Mouse (Mus musculus): ENCODE data around the gene Eif2b5. TPM values are rescaled to one million over a fixed set of nuclear protein-coding genes. Genes with fewer than 3 reads are reported as not detected.
"Not testable (repeated sequence)": the region's sequence is repeated elsewhere in the genome, so short reads cannot be mapped to it uniquely, and the experiment has no call there.

The Eif2b5 gene
- polyA plus RNA-seq, 1 experiment from 2014 or later: 97.4 TPM

GRCm38 (mm10) chr16:20474211-20474610, 24.4 kb upstream of the Eif2b5 start:
- Histone ChIP-seq H3K27me3 (ENCODE audit: control insufficient read depth, insufficient read depth, low read length) (no peaks in the 10 kb centered on the region), H3K36me3 (ENCODE audit: control insufficient read depth, insufficient read depth, low read length) (no peaks in the 10 kb centered on the region), H3K4me2 (ENCODE audit: low read length) (no peak overlapping the region), H3K9me3 (ENCODE audit: control insufficient read depth, low read length) (no peaks in the 10 kb centered on the region), H3K4me1 (ENCODE audit: control insufficient read depth, insufficient read depth, low read length) (no peaks in the 10 kb centered on the region), H3K27ac (replicated peaks; ENCODE audit: low read depth, low read length) (no peak overlapping the region), H3K9ac (replicated peaks; ENCODE audit: low read length) (no peak overlapping the region), H3K4me3 (replicated peaks; ENCODE audit: low read depth, low read length) (no peak overlapping the region)
- no peak for DNase-seq
- ATAC-seq (ENCODE audit: low FRiP score, low TSS enrichment): no peak
- 94% methylated on average over 8 of the region's 8 CpGs for WGBS

DNA sequence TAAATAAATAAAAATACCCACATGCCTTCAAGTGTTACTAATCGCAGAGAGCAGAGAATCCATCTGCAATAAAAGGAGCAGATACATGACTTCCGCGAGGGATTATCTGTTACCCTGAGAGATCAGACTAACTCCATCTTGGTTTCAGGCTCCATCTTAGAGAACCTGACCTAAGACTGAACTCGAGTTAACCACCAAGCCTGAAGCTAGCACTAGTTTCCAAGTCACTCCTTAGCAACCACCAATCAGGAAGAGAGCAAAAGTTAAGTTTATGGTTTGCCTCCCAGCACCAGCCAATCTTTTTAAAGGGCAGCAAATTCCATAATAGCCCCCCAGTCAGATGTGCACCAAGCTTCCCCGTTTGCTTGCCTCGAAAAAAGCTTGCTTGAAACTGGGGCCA, 23.8 kb upstream of the Eif2b5 start:
- Histone ChIP-seq H3K4me3 (replicated peaks; ENCODE audit: low read depth, low read length) (no peak overlapping the region), H3K36me3 (ENCODE audit: control insufficient read depth, insufficient read depth, low read length) (no peaks in the 10 kb centered on the region), H3K9ac (replicated peaks; ENCODE audit: low read length) (no peak overlapping the region), H3K27me3 (ENCODE audit: control insufficient read depth, insufficient read depth, low read length) (no peaks in the 10 kb centered on the region), H3K4me1 (ENCODE audit: control insufficient read depth, insufficient read depth, low read length) (no peaks in the 10 kb centered on the region), H3K27ac (replicated peaks; ENCODE audit: low read depth, low read length) (no peak overlapping the region), H3K4me2 (ENCODE audit: low read length) (no peak overlapping the region), H3K9me3 (ENCODE audit: control insufficient read depth, low read length) (no peaks in the 10 kb centered on the region)
- 89% methylated on average over 6 of the region's 6 CpGs for WGBS
- ATAC-seq (ENCODE audit: low FRiP score, low TSS enrichment) (no peak), DNase-seq (no peak)

DNA sequence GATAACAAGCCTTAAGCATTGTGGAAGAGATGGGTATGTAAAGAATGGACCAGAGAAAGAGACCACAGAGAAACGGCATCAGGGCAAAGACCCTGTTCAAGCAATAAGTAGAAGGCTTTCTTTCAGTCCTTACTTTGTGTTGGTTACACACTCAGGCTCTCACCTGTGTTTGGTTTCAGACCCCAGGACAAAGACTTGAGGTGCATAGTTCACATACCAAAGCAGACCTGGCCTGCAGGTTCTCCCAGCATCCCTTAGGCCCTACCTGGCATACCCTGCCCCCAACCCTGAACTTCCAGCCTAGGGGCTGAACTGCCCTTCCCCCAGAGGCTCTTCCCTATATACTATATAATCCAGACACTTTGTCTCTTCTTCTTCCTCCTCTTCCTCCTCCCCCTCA, 23.3 kb upstream of the Eif2b5 start:
- Histone ChIP-seq H3K4me2 (ENCODE audit: low read length) (no peak overlapping the region), H3K27me3 (ENCODE audit: control insufficient read depth, insufficient read depth, low read length) (no peaks in the 10 kb centered on the region), H3K36me3 (ENCODE audit: control insufficient read depth, insufficient read depth, low read length) (no peaks in the 10 kb centered on the region), H3K4me1 (ENCODE audit: control insufficient read depth, insufficient read depth, low read length) (no peaks in the 10 kb centered on the region), H3K9me3 (ENCODE audit: control insufficient read depth, low read length) (no peaks in the 10 kb centered on the region), H3K9ac (replicated peaks; ENCODE audit: low read length) (no peak overlapping the region), H3K4me3 (replicated peaks; ENCODE audit: low read depth, low read length) (no peak overlapping the region), H3K27ac (replicated peaks; ENCODE audit: low read depth, low read length) (no peak overlapping the region)
- WGBS: 100% methylated on average over 1 of the region's 1 CpGs
- DNase-seq (no peak), ATAC-seq (ENCODE audit: low FRiP score, low TSS enrichment) (no peak)

DNA sequence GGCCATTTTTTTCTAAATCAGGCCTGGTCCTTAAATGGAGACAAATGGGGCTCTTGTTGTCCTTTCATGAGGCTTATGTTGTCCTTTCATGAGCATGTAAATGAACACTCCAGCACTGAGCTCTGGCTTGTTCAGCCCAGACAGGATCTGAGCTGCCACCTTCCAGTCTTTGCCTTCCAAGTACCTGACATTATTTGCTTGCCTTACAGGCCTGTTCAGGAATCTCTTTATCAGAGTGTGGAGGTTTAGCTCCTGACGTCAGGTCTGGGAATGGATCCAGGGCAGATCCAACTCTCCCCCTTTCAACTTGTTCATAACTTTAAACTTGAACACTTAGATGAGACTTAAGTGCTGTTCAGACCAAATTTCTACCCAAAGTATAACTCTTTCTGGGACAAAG, 21.8 kb upstream of the Eif2b5 start:
- WGBS: 65% methylated on average over 1 of the region's 1 CpGs
- no peaks in the 10 kb centered on the region for H3K9me3 ChIP-seq (ENCODE audit: control insufficient read depth, low read length)
- DNase-seq (no peak), ATAC-seq (ENCODE audit: low FRiP score, low TSS enrichment) (no peak)
- no peak overlapping the region for H3K27ac ChIP-seq (replicated peaks; ENCODE audit: low read depth, low read length)
- H3K4me1 ChIP-seq (ENCODE audit: control insufficient read depth, insufficient read depth, low read length): no peaks in the 10 kb centered on the region
- no peaks in the 10 kb centered on the region for H3K27me3 ChIP-seq (ENCODE audit: control insufficient read depth, insufficient read depth, low read length)
- no peaks in the 10 kb centered on the region for H3K36me3 ChIP-seq (ENCODE audit: control insufficient read depth, insufficient read depth, low read length)
- no peak overlapping the region for H3K4me3 ChIP-seq (replicated peaks; ENCODE audit: low read depth, low read length)
- no peak overlapping the region for H3K4me2 ChIP-seq (ENCODE audit: low read length)
- H3K9ac ChIP-seq (replicated peaks; ENCODE audit: low read length): no peak overlapping the region

GRCm38 (mm10) chr16:20477270-20477669, 21.3 kb upstream of the Eif2b5 start:
- WGBS: 61% methylated on average over 3 of the region's 3 CpGs
- ATAC-seq (ENCODE audit: low FRiP score, low TSS enrichment): no peak

DNA sequence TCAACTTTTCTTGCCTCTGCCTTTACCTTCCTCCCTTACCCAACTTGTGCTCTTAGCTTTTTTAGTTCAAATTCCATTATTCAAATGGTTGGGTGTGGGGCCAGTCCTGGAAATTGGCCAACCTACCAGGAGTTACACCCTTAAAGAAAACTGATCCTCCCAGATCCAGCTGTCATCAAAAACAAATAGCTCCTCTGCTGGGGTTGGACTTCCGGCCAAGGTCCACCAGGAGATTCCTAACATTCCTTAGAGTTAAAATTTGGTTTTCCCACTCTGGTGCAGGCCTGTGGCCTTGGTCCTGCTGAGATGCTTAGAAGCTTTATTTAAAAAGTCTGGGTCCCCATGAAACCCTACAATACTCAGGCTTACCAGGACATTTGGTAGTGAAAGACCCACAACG, 20.1 kb upstream of the Eif2b5 start:
- H3K9me3 ChIP-seq (ENCODE audit: control insufficient read depth, low read length): no peaks in the 10 kb centered on the region
- 86% methylated on average over 2 of the region's 2 CpGs for WGBS

More at GRCm38 (mm10) chr16:20477270-20477669, 21.3 kb upstream of the Eif2b5 start:
- Histone ChIP-seq H3K9ac (replicated peaks; ENCODE audit: low read length) (no peak overlapping the region), H3K4me1 (ENCODE audit: control insufficient read depth, insufficient read depth, low read length) (no peaks in the 10 kb centered on the region), H3K27me3 (ENCODE audit: control insufficient read depth, insufficient read depth, low read length) (no peaks in the 10 kb centered on the region), H3K9me3 (ENCODE audit: control insufficient read depth, low read length) (no peaks in the 10 kb centered on the region), H3K4me2 (ENCODE audit: low read length) (no peak overlapping the region), H3K4me3 (replicated peaks; ENCODE audit: low read depth, low read length) (no peak overlapping the region), H3K27ac (replicated peaks; ENCODE audit: low read depth, low read length) (no peak overlapping the region), H3K36me3 (ENCODE audit: control insufficient read depth, insufficient read depth, low read length) (no peaks in the 10 kb centered on the region)
- DNase-seq: no peak

GRCm38 (mm10) chr16:20479026-20479760, 19.4 kb upstream of the Eif2b5 start:
- H3K4me1 ChIP-seq (ENCODE audit: control insufficient read depth, insufficient read depth, low read length); H3K27me3 ChIP-seq (ENCODE audit: control insufficient read depth, insufficient read depth, low read length); H3K4me2 ChIP-seq (ENCODE audit: low read length); H3K27ac ChIP-seq (replicated peaks; ENCODE audit: low read depth, low read length); DNase-seq; H3K36me3 ChIP-seq (ENCODE audit: control insufficient read depth, insufficient read depth, low read length); ATAC-seq (ENCODE audit: low FRiP score, low TSS enrichment); H3K9ac ChIP-seq (replicated peaks; ENCODE audit: low read length); H3K4me3 ChIP-seq (replicated peaks; ENCODE audit: low read depth, low read length); H3K9me3 ChIP-seq (ENCODE audit: control insufficient read depth, low read length): not testable (repeated sequence)
- WGBS: 94% methylated on average over 12 of the region's 12 CpGs

More for the DNA sequence above, 20.1 kb upstream of the Eif2b5 start:
- no peaks in the 10 kb centered on the region for H3K27me3 ChIP-seq (ENCODE audit: control insufficient read depth, insufficient read depth, low read length)
- DNase-seq: no peak
- no peak overlapping the region for H3K4me2 ChIP-seq (ENCODE audit: low read length)
- no peak for ATAC-seq (ENCODE audit: low FRiP score, low TSS enrichment)
- H3K4me1 ChIP-seq (ENCODE audit: control insufficient read depth, insufficient read depth, low read length): no peaks in the 10 kb centered on the region
- no peak overlapping the region for H3K27ac ChIP-seq (replicated peaks; ENCODE audit: low read depth, low read length)
- no peaks in the 10 kb centered on the region for H3K36me3 ChIP-seq (ENCODE audit: control insufficient read depth, insufficient read depth, low read length)
- H3K4me3 ChIP-seq (replicated peaks; ENCODE audit: low read depth, low read length): no peak overlapping the region
- H3K9ac ChIP-seq (replicated peaks; ENCODE audit: low read length): no peak overlapping the region

DNA sequence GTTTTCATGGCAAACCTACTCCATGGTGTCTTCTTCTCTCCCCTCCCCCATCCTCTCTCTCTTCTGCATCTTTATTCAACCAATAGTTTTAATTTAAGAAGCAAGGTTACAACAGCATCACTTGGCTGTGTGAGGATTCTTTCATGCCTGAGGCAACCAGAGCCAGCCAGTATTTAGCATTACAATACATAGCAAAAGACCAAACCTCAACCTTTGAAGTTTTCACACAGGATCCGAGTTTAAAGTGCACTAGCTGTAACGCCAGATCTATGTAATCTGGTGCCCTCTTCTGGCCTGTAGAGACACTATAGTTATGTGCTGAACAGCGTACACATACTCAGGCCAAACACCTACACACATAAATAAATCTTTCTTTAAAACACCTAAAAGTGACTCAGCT, 18.5 kb upstream of the Eif2b5 start:
- no peaks in the 10 kb centered on the region for H3K27me3 ChIP-seq (ENCODE audit: control insufficient read depth, insufficient read depth, low read length)
- no peaks in the 10 kb centered on the region for H3K36me3 ChIP-seq (ENCODE audit: control insufficient read depth, insufficient read depth, low read length)
- H3K4me1 ChIP-seq (ENCODE audit: control insufficient read depth, insufficient read depth, low read length): no peaks in the 10 kb centered on the region
- no peak overlapping the region for H3K4me3 ChIP-seq (replicated peaks; ENCODE audit: low read depth, low read length)
- no peak overlapping the region for H3K27ac ChIP-seq (replicated peaks; ENCODE audit: low read depth, low read length)
- WGBS: 29% methylated on average over 3 of the region's 3 CpGs
- no peak overlapping the region for H3K9ac ChIP-seq (replicated peaks; ENCODE audit: low read length)
- H3K4me2 ChIP-seq (ENCODE audit: low read length): no peak overlapping the region
- ATAC-seq (ENCODE audit: low FRiP score, low TSS enrichment) (no peak; the same call in 1 of the 2 replicates), DNase-seq (peak; percentile 69)
- H3K9me3 ChIP-seq (ENCODE audit: control insufficient read depth, low read length): no peaks in the 10 kb centered on the region

DNA sequence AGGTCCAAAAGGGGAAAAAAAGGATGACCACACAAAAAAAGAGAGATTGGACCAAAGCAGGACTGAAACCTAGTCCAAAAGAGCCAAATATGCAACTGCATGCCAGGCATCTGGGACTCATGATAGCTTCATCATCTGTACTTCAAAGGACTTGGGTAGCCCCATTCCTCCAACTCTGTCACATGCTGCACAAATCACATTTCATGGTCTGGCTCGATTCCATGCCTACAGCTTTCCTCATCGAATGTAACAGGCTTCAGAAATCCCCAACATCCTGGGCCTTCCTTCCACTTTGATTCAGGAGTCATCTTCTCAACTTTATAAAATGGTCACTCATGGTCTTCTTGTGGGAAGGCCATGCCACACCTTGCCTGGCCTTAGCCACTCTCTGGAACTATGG, 16.9 kb upstream of the Eif2b5 start:
- no peaks in the 10 kb centered on the region for H3K9me3 ChIP-seq (ENCODE audit: control insufficient read depth, low read length)
- no peak overlapping the region for H3K27ac ChIP-seq (replicated peaks; ENCODE audit: low read depth, low read length)
- WGBS: 31% methylated on average over 2 of the region's 2 CpGs
- H3K4me2 ChIP-seq (ENCODE audit: low read length): no peak overlapping the region
- ATAC-seq (ENCODE audit: low FRiP score, low TSS enrichment): no peak
- H3K4me1 ChIP-seq (ENCODE audit: control insufficient read depth, insufficient read depth, low read length): no peaks in the 10 kb centered on the region
- H3K36me3 ChIP-seq (ENCODE audit: control insufficient read depth, insufficient read depth, low read length): no peaks in the 10 kb centered on the region
- H3K4me3 ChIP-seq (replicated peaks; ENCODE audit: low read depth, low read length): no peak overlapping the region
- H3K27me3 ChIP-seq (ENCODE audit: control insufficient read depth, insufficient read depth, low read length): no peaks in the 10 kb centered on the region
- DNase-seq: no peak
- no peak overlapping the region for H3K9ac ChIP-seq (replicated peaks; ENCODE audit: low read length)

Measured in midbrain, embryonic 14.5 days (tissue).